Mouse (Mus musculus): ENCODE data around the gene Vmn1r85. TPM values are rescaled to one million over a fixed set of nuclear protein-coding genes. Genes with fewer than 3 reads are reported as not detected.

Vmn1r85 gene
- polyA plus RNA-seq, 1 experiment = not detected

- WGBS = under 1% methylated on average over 41 of the region's 41 CpGs
- DNase-seq = peak; percentile 92
- H3K4me3 ChIP-seq (replicated peaks; ENCODE audit: extremely low read depth, low read depth, low read length) = peak within 1 kb of the TSS; percentile 90
- no peak for TF ChIP-seq CTCF (IDR thresholded peaks at IDR 0.05; ENCODE audit: insufficient read depth, low read length)
- TF ChIP-seq POLR2A (IDR thresholded peaks at IDR 0.05; ENCODE audit: borderline replicate concordance, extremely low read depth, low read depth, low read length) = peak; percentile 96; the same call in 1 of the 2 replicates
- no peaks in the 10 kb centered on the region for H3K4me1 ChIP-seq (ENCODE audit: control insufficient read depth, insufficient read depth, low read length)
Measured at GRCm38 (mm10) chr7:13054287-13055010, 40.5 kb downstream of the Vmn1r85 start, which contains the start of gene Mzf1. Gene Mzf1 (minus strand): TSS chr7:13054764.

GRCm38 (mm10) chr7:13053961-13054286, 41.0 kb downstream of the Vmn1r85 start:
- no peak for DNase-seq
- Histone ChIP-seq H3K4me1 (ENCODE audit: control insufficient read depth, insufficient read depth, low read length) (no peaks in the 10 kb centered on the region), H3K4me3 (replicated peaks; ENCODE audit: extremely low read depth, low read depth, low read length) (peak overlapping the region; percentile 90)
- no peak for TF ChIP-seq POLR2A (IDR thresholded peaks at IDR 0.05; ENCODE audit: borderline replicate concordance, extremely low read depth, low read depth, low read length)
- WGBS = under 1% methylated on average over 15 of the region's 15 CpGs

- TF ChIP-seq CTCF (IDR thresholded peaks at IDR 0.05; ENCODE audit: insufficient read depth, low read length) = no peak
- TF ChIP-seq POLR2A (IDR thresholded peaks at IDR 0.05; ENCODE audit: borderline replicate concordance, extremely low read depth, low read depth, low read length) = no peak
- DNase-seq = no peak
- Histone ChIP-seq H3K4me1 (ENCODE audit: control insufficient read depth, insufficient read depth, low read length) (no peaks in the 10 kb centered on the region), H3K4me3 (replicated peaks; ENCODE audit: extremely low read depth, low read depth, low read length) (no peak overlapping the region)
- WGBS = 91% methylated on average over 2 of the region's 2 CpGs
Measured at GRCm38 (mm10) chr7:13053501-13053900, 41.5 kb downstream of the Vmn1r85 start.

- 85% methylated on average over 13 of the region's 13 CpGs for WGBS
- no peak for TF ChIP-seq CTCF (IDR thresholded peaks at IDR 0.05; ENCODE audit: insufficient read depth, low read length)
- TF ChIP-seq POLR2A (IDR thresholded peaks at IDR 0.05; ENCODE audit: borderline replicate concordance, extremely low read depth, low read depth, low read length) = no peak
- Histone ChIP-seq H3K4me3 (replicated peaks; ENCODE audit: extremely low read depth, low read depth, low read length) (no peak overlapping the region), H3K4me1 (ENCODE audit: control insufficient read depth, insufficient read depth, low read length) (no peaks in the 10 kb centered on the region)
- no peak for DNase-seq
Measured at GRCm38 (mm10) chr7:13053001-13053400, 42.0 kb downstream of the Vmn1r85 start.

- 0% methylated on average over 2 of the region's 2 CpGs for WGBS
- TF ChIP-seq CTCF (IDR thresholded peaks at IDR 0.05; ENCODE audit: insufficient read depth, low read length) (peak; percentile 75), POLR2A (IDR thresholded peaks at IDR 0.05; ENCODE audit: borderline replicate concordance, extremely low read depth, low read depth, low read length) (no peak)
- Histone ChIP-seq H3K4me3 (replicated peaks; ENCODE audit: extremely low read depth, low read depth, low read length) (no peak overlapping the region), H3K4me1 (ENCODE audit: control insufficient read depth, insufficient read depth, low read length) (peaks cover 6% of the 10 kb centered on the region; the same call in 1 of the 2 replicates)
- peak; percentile 56 for DNase-seq
Measured at GRCm38 (mm10) chr7:13046084-13046483, 48.9 kb downstream of the Vmn1r85 start.

GRCm38 (mm10) chr7:13044254-13044625, 50.7 kb downstream of the Vmn1r85 start:
- DNase-seq = no peak
- H3K4me3 ChIP-seq (replicated peaks; ENCODE audit: extremely low read depth, low read depth, low read length) = no peak overlapping the region
- no peak for TF ChIP-seq POLR2A (IDR thresholded peaks at IDR 0.05; ENCODE audit: borderline replicate concordance, extremely low read depth, low read depth, low read length)
- no peak for TF ChIP-seq CTCF (IDR thresholded peaks at IDR 0.05; ENCODE audit: insufficient read depth, low read length)
- 7% methylated on average over 23 of the region's 23 CpGs for WGBS
- peaks cover 6% of the 10 kb centered on the region; the same call in 1 of the 2 replicates for H3K4me1 ChIP-seq (ENCODE audit: control insufficient read depth, insufficient read depth, low read length)

GRCm38 (mm10) chr7:13043445-13044253, 51.3 kb downstream of the Vmn1r85 start:
- Histone ChIP-seq H3K4me3 (replicated peaks; ENCODE audit: extremely low read depth, low read depth, low read length) (no peak overlapping the region), H3K4me1 (ENCODE audit: control insufficient read depth, insufficient read depth, low read length) (peaks cover 8% of the 10 kb centered on the region; the same call in 1 of the 2 replicates)
- TF ChIP-seq POLR2A (IDR thresholded peaks at IDR 0.05; ENCODE audit: borderline replicate concordance, extremely low read depth, low read depth, low read length) (no peak), CTCF (IDR thresholded peaks at IDR 0.05; ENCODE audit: insufficient read depth, low read length) (no peak)
- WGBS = 8% methylated on average over 88 of the region's 88 CpGs
- no peak for DNase-seq

GRCm38 (mm10) chr7:13043120-13043444, 51.9 kb downstream of the Vmn1r85 start:
- 56% methylated on average over 16 of the region's 16 CpGs for WGBS
- H3K4me3 ChIP-seq (replicated peaks; ENCODE audit: extremely low read depth, low read depth, low read length) = no peak overlapping the region

GRCm38 (mm10) chr7:13042511-13042910, 52.5 kb downstream of the Vmn1r85 start:
- Histone ChIP-seq H3K4me1 (ENCODE audit: control insufficient read depth, insufficient read depth, low read length) (peaks cover 8% of the 10 kb centered on the region; the same call in 1 of the 2 replicates), H3K4me3 (replicated peaks; ENCODE audit: extremely low read depth, low read depth, low read length) (no peak overlapping the region)
- 76% methylated on average over 6 of the region's 6 CpGs for WGBS
- DNase-seq = no peak
- no peak for TF ChIP-seq CTCF (IDR thresholded peaks at IDR 0.05; ENCODE audit: insufficient read depth, low read length)
- no peak for TF ChIP-seq POLR2A (IDR thresholded peaks at IDR 0.05; ENCODE audit: borderline replicate concordance, extremely low read depth, low read depth, low read length)

More at GRCm38 (mm10) chr7:13043120-13043444, 51.9 kb downstream of the Vmn1r85 start:
- DNase-seq = no peak
- TF ChIP-seq POLR2A (IDR thresholded peaks at IDR 0.05; ENCODE audit: borderline replicate concordance, extremely low read depth, low read depth, low read length) = no peak
- peaks cover 8% of the 10 kb centered on the region; the same call in 1 of the 2 replicates for H3K4me1 ChIP-seq (ENCODE audit: control insufficient read depth, insufficient read depth, low read length)
